Mouse (Mus musculus) thymus, postnatal 0 days (tissue): ENCODE measurements around the gene Ddx4. TPM values are rescaled to one million over a fixed set of nuclear protein-coding genes. Genes with fewer than 3 reads are reported as not detected.

ENCODE experiments used
- DNase-seq: peaks from one replicate; pipeline ENCODE4 v3.0.0-alpha.2; 2015; ENCODE audit warnings: low spot score
- polyA plus RNA-seq: library from polyadenylated mRNA; unstranded; fragments of >200 nt; fragmentation: Nextera tagmentation; extraction: Ambion mirVana; gene quantifications from 2 replicates; pipeline ENCODE4 v1.2.1, GENCODE M21; 2015

The Ddx4 gene
- polyA plus RNA-seq, result 0.17 and 0.26 TPM in 2 replicates

- no peak for DNase-seq
Observed at GRCm38 (mm10) chr13:112652205-112652604, at the start of gene Ddx4. Gene Ddx4 (minus strand): TSS chr13:112652475.

GRCm38 (mm10) chr13:112701256-112701655 is 49.0 kb upstream of the Ddx4 start:
- no peak for DNase-seq

GRCm38 (mm10) chr13:112695526-112696240 is 43.4 kb upstream of the Ddx4 start:
- no peak for DNase-seq

- no peak for DNase-seq
Observed at GRCm38 (mm10) chr13:112692870-112693553, 40.7 kb upstream of the Ddx4 start.

- DNase-seq, result no peak
Observed at GRCm38 (mm10) chr13:112686155-112686554, 33.9 kb upstream of the Ddx4 start.

- DNase-seq, result no peak
Observed at GRCm38 (mm10) chr13:112683970-112684369, 31.7 kb upstream of the Ddx4 start.

DNA sequence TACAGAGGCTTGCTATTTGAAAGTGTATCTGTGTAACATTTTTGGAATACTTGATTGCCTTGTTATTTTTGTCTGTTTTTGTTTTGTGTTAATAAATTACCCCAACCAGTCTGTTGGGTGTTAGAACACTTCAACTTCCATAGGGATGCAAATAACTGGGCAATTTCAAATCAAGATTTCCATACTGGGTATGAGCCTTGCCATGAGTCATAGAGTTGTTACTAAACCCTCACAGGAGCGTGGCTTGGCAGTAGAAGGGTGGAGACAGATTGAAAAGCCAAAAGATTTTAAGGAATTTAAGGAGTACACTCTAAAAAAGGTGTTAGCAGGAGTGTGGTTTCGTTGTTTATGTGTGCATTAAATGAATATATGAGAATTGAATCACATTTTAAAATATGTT is 31.0 kb upstream of the Ddx4 start:
- no peak for DNase-seq

- DNase-seq, result peak; percentile 31
Observed at GRCm38 (mm10) chr13:112678154-112678553, 25.9 kb upstream of the Ddx4 start.

DNA sequence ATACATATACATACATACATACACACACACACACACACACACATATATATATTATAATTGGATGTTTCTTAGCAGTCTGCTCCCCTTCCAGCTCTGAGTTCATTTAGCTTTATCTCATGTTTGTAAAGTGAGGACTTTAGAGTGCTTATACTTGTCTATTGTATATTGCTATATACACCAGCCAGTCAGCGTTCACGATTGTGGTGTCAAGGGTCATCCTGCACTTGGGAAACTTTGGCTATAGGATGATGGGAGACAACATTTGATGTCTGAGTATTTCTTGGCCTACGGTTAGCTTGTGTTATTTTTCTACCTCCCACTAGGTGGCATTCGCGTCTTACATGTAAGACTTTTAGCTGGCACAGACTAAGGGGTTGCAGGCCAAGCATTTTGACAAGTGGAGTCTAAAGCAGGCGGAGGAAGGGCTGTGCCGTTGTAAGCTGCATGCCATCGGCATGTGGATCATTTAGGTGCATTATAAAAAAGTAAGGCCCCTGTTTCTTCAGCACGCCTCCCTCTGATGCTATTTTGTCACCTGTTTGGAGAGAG is 21.7 kb upstream of the Ddx4 start:
- peak; percentile 81 for DNase-seq

- no peak for DNase-seq
Observed at GRCm38 (mm10) chr13:112672797-112673196, 20.5 kb upstream of the Ddx4 start.

DNA sequence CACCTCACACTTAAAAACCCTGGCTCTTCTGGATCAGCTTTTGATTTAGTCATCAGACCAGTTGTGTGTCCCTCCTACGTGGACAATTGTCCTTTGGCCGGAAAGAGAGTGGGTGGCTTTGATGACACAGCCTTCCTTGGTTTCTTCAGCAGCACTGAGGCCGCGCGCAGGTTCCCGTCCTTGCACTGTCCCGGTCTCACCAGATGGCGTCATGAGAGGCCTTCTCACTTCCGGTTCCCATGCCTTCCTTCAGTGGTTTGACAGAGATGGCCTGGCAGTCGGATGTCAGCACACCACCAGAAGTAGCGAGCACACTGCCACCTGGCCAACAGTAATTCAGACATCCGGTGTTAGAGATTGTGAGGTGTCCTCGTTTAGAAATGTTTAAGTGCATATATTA is 19.4 kb upstream of the Ddx4 start:
- peak; percentile 51 for DNase-seq

DNA sequence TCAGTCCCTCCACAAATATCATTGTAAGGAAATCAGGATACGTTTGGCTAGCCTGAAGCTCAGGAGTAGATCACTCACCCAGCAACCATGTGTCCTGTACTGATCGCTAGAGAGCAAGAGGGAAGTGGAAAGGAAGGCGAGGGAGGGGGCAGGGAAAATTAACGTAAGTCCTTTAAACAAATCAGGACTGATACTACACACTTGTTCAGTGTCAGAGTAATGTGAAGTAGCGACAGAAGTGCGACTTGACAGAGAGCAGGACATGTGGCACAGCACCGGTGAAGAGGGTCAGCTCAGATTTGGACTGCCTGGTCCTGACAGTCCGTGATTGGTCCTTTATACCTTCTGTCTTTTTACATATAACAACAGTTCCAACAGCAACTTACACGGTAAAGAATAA is 14.9 kb upstream of the Ddx4 start:
- no peak for DNase-seq

- no peak for DNase-seq
Observed at GRCm38 (mm10) chr13:112666433-112667024, 14.3 kb upstream of the Ddx4 start.

GRCm38 (mm10) chr13:112661687-112662086 is 9.4 kb upstream of the Ddx4 start:
- DNase-seq, result no peak

DNA sequence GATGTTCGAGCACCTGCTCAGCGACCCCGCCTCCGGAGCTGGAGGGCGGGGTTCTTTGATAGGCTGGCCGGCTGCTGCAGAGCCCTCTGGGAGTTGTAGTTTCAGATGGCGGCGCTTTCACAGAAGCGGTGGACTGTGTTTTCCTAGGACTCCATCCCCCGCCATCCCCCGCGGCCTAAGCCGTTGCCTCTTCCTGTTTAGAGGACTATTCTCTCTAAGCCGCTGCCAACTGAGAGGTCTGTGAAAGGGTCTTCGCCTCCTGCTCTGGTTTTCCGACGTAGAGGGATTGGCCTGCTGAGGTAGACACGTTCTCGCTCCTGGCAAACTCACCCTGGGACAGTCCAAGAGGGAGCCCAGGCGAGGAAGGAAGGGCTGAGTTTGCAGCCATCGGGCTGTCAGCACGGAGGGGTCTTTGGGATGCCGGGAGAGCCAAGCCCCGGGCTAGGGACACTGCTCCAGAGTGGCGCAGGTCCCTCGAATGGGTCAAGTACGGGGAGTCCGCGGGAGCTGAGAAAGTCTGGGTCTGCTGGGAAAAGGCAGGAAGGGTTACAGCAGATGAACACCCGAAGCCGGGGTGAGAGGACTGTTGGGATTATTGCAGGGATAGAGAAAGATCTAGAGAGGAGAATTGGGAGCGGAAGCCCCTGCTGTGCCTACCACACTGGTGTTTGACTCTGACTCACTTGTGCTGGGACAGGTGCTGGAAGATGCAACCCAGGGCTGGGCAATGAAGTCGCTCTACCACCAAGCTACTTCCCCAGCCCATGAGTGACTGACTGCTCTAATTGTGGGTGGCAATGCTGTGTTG is 8.5 kb upstream of the Ddx4 start, which contains the start of gene Slc38a9:
Gene Slc38a9 (plus strand): TSS at position 178 of the 808 bp plus-strand sequence.
- peak; percentile 97 for DNase-seq

GRCm38 (mm10) chr13:112659986-112660573 is 7.8 kb upstream of the Ddx4 start:
- no peak for DNase-seq

DNA sequence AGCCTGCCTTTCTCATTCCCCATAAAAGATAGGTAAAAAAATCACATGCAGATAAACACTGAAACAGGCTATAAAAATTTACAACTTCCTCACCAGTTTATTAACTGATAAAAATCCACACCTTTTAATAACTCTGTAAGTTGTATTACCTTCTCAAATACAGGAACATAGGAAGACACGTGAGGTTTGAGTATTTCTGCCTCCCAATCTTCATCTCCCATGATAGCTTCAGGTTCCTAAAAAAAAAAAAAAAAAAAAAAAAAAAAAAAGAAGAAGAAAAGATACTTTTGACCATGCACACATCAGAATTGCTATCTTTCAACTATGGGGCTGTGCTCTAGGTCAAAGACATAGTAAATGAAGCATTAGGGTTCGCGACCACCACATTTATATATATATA is 1.1 kb downstream of the Ddx4 start:
- DNase-seq, result no peak

DNA sequence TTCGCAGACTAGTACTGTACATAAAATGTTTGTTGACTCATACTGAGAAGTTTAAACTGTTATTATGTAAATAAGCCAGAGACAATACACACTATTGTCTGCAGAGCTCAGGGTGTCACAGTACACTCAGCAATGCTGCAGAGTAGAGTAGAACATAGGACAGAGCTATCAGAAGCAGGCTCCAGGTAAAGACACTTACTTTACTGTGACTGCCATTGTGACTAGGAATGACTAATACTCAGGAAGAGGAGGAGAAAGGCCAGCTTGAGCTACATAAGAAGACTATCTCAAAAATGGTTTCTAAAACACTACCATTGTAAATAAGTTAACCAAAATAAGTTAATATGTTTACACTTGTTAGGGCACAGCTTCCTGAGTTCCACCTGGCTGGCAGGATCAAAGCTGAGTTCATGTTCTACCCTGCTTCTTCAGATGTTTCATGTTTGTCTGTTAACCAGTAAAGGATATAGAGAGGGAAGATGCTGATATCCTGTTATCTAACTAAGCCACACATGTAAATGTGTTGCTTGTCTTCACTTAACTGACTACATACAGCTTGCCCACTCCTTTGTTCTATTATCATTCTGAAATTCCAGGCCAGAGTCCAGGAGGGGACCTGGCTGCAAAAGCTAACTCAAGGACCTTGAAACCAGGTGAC is 6.6 kb downstream of the Ddx4 start:
- no peak for DNase-seq

- DNase-seq, result no peak
Observed at GRCm38 (mm10) chr13:112644996-112645395, 7.3 kb downstream of the Ddx4 start.

GRCm38 (mm10) chr13:112642897-112643296 is 9.4 kb downstream of the Ddx4 start:
- no peak for DNase-seq
